Mouse (Mus musculus) WW6 (cell line): Measurements from ENCODE around the gene Zfp428.

Experiments
- DNase-seq: peaks from one replicate; pipeline ENCODE4 v3.0.0-alpha.2; 2013; ENCODE audit warnings: low read depth, low spot score

Gene Zfp428

GRCm38 (mm10) chr7:24551985-24552759, 45.4 kb downstream of the Zfp428 start:
- no peak for DNase-seq

GRCm38 (mm10) chr7:24555786-24556185, 49.0 kb downstream of the Zfp428 start:
- no peak for DNase-seq

GRCm38 (mm10) chr7:24561450-24561849, 54.6 kb downstream of the Zfp428 start:
- DNase-seq: no peak

GRCm38 (mm10) chr7:24563191-24563836, 56.5 kb downstream of the Zfp428 start:
- DNase-seq: no peak

- DNase-seq: no peak
Measured at GRCm38 (mm10) chr7:24563837-24564206, 57.0 kb downstream of the Zfp428 start.

- peak; percentile 42 for DNase-seq
Measured at GRCm38 (mm10) chr7:24564607-24565265, 57.9 kb downstream of the Zfp428 start.
